Mouse (Mus musculus): ENCODE results near the gene Srek1. TPM values are rescaled to one million over a fixed set of nuclear protein-coding genes. Genes with fewer than 3 reads are reported as not detected.

Gene Srek1
- polyA plus RNA-seq (2015; fragmentation: Nextera tagmentation; extraction: Ambion mirVana), result 88.3 and 95.2 TPM in 2 replicates

DNA sequence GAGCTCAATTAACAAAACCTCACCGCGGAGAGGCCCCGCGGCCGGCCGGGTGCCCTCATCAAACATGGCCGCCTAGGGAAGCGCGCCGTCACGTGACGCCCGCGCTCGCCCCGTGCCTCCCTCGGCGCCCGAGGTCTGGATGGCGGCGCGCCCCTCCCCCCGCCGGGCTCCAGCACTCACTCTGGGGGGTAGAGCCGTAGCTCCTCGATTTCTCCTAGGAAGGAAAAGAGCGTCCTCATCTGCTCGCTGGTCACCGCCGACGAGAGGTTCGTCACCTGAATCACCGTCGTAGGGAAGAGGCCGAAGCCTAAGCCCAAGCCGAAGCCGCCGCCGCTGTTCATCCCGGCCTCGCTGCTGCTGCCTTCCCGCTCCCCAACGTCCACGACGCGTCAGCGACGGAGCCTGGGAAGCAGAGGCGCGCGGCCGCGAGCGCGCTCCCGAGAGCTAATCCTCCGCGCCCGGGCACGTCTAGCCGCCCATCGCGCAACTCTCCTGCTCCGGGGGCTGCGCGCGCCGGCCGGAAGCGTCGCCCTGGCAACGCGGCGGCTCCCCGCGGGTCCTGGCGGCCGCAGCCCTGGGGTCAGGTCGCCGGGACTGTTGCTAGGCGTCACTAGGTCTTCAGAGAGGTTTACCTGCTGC, at the start of gene Srek1:
TSS of gene Srek1 (minus strand) at position 490 of the 639 bp plus-strand sequence.
- WGBS, result under 1% methylated on average over 81 of the region's 81 CpGs
- Histone ChIP-seq H3K27ac (peak within 1 kb of the TSS; percentile 99), H3K36me3 (0 out of 2 replicates have a peak, but pooled peaks cover 4% of the 10 kb centered on the region), H3K4me2 (peak within 1 kb of the TSS; percentile 65), H3K9ac (peak within 1 kb of the TSS; percentile 91), H3K9me3 (replicated peaks) (no peaks in the 10 kb centered on the region), H3K4me1 (peaks cover 20% of the 10 kb centered on the region), H3K27me3 (no peaks in the 10 kb centered on the region), H3K4me3 (replicated peaks) (peak within 1 kb of the TSS; percentile 85)
- peak; percentile 97 for ATAC-seq (replicated peaks; ENCODE audit: low FRiP score)

GRCm38 (mm10) chr13:103822270-103822669, 47.9 kb upstream of the Srek1 start:
- 88% methylated on average over 1 of the region's 1 CpGs for WGBS
- Histone ChIP-seq H3K4me1 (no peaks in the 10 kb centered on the region), H3K4me2 (no peak overlapping the region), H3K9ac (no peak overlapping the region), H3K36me3 (peaks cover 60% of the 10 kb centered on the region), H3K9me3 (replicated peaks) (no peaks in the 10 kb centered on the region), H3K4me3 (replicated peaks) (no peak overlapping the region), H3K27me3 (no peaks in the 10 kb centered on the region), H3K27ac (no peak overlapping the region)
- ATAC-seq (replicated peaks; ENCODE audit: low FRiP score), result no peak

- Histone ChIP-seq H3K27me3 (no peaks in the 10 kb centered on the region), H3K4me1 (no peaks in the 10 kb centered on the region), H3K4me2 (no peak overlapping the region), H3K36me3 (peaks cover 69% of the 10 kb centered on the region), H3K9me3 (replicated peaks) (no peaks in the 10 kb centered on the region), H3K4me3 (replicated peaks) (no peak overlapping the region), H3K27ac (no peak overlapping the region), H3K9ac (no peak overlapping the region)
- 93% methylated on average over 5 of the region's 5 CpGs for WGBS
- ATAC-seq (replicated peaks; ENCODE audit: low FRiP score), result no peak
Observed at GRCm38 (mm10) chr13:103819377-103819776, 45.0 kb upstream of the Srek1 start.

- ATAC-seq (replicated peaks; ENCODE audit: low FRiP score), result no peak
Observed at GRCm38 (mm10) chr13:103817935-103818334, 43.5 kb upstream of the Srek1 start.

DNA sequence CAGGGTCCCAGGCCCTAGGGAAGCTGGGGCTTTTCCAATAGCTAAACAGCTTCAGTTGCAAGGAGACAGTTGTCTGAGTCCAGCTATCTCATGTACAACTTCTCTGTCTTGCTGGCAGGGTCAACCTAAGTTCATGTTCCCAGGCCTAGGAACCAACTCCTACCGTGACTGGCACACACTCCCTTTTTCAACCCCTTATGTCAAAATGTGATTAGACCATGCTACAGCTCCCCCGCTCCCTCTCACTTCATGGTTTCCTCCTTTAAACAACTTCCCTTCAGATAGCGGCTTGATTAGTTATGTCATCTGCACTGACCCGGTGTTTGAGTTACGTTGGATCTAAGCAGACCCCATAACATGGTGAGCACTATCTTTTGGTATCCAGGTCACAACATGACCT, 33.1 kb upstream of the Srek1 start:
- no peaks in the 10 kb centered on the region for H3K4me1 ChIP-seq
- no peak overlapping the region for H3K4me2 ChIP-seq
- H3K9me3 ChIP-seq (replicated peaks), result no peaks in the 10 kb centered on the region
- peaks cover 1% of the 10 kb centered on the region; the same call in 1 of the 2 replicates for H3K36me3 ChIP-seq
- WGBS, result 61% methylated on average over 5 of the region's 5 CpGs
- H3K9ac ChIP-seq, result no peak overlapping the region
- ATAC-seq (replicated peaks; ENCODE audit: low FRiP score), result no peak
- no peak overlapping the region for H3K4me3 ChIP-seq (replicated peaks)
- no peaks in the 10 kb centered on the region for H3K27me3 ChIP-seq
- H3K27ac ChIP-seq, result no peak overlapping the region

More at GRCm38 (mm10) chr13:103817935-103818334, 43.5 kb upstream of the Srek1 start:
- 97% methylated on average over 3 of the region's 3 CpGs for WGBS
- Histone ChIP-seq H3K9ac (no peak overlapping the region), H3K27ac (no peak overlapping the region), H3K36me3 (peaks cover 60% of the 10 kb centered on the region), H3K27me3 (no peaks in the 10 kb centered on the region), H3K4me1 (no peaks in the 10 kb centered on the region), H3K4me2 (no peak overlapping the region), H3K4me3 (replicated peaks) (no peak overlapping the region), H3K9me3 (replicated peaks) (no peaks in the 10 kb centered on the region)

GRCm38 (mm10) chr13:103806210-103806851, 31.9 kb upstream of the Srek1 start:
- no peak overlapping the region for H3K9ac ChIP-seq
- no peaks in the 10 kb centered on the region for H3K36me3 ChIP-seq
- H3K4me1 ChIP-seq, result no peaks in the 10 kb centered on the region
- H3K9me3 ChIP-seq (replicated peaks), result no peaks in the 10 kb centered on the region
- WGBS, result 53% methylated on average over 6 of the region's 6 CpGs
- no peak overlapping the region for H3K4me3 ChIP-seq (replicated peaks)
- H3K4me2 ChIP-seq, result no peak overlapping the region
- no peak overlapping the region for H3K27ac ChIP-seq
- no peaks in the 10 kb centered on the region for H3K27me3 ChIP-seq
- ATAC-seq (replicated peaks; ENCODE audit: low FRiP score), result no peak

GRCm38 (mm10) chr13:103803721-103804120, 29.3 kb upstream of the Srek1 start:
- ATAC-seq (replicated peaks; ENCODE audit: low FRiP score), result no peak
- Histone ChIP-seq H3K27me3 (no peaks in the 10 kb centered on the region), H3K9ac (no peak overlapping the region), H3K9me3 (replicated peaks) (no peaks in the 10 kb centered on the region), H3K4me2 (no peak overlapping the region), H3K4me3 (replicated peaks) (no peak overlapping the region), H3K4me1 (no peaks in the 10 kb centered on the region), H3K27ac (no peak overlapping the region), H3K36me3 (no peaks in the 10 kb centered on the region)
- WGBS, result 62% methylated on average over 5 of the region's 5 CpGs

DNA sequence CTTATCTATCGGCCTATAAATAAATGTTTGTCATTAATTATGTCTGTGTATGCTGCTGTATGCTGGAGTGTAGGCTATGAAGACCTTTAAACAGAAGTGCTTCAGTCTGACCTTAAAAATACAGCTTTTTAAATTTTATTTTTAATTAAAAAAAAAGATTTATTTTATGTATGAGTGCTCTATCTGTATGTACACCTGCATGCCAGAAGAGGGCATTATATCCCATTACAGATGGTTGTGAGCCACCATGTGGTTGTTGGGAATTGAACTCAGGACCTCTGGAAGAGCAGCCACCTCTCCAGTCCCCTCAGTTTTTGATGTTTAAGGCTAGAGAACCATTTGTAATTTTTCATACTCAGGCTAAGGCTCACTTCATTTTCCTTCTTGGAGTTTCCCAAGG, 26.6 kb upstream of the Srek1 start:
- Histone ChIP-seq H3K36me3 (no peaks in the 10 kb centered on the region), H3K27ac (no peak overlapping the region), H3K27me3 (no peaks in the 10 kb centered on the region), H3K4me2 (no peak overlapping the region), H3K9me3 (replicated peaks) (no peaks in the 10 kb centered on the region), H3K4me1 (no peaks in the 10 kb centered on the region), H3K4me3 (replicated peaks) (no peak overlapping the region), H3K9ac (no peak overlapping the region)
- no peak for ATAC-seq (replicated peaks; ENCODE audit: low FRiP score)
- 91% methylated on average over 1 of the region's 1 CpGs for whole genome bisulfite sequencing

- Histone ChIP-seq H3K27ac (no peak overlapping the region), H3K4me2 (no peak overlapping the region), H3K9ac (no peak overlapping the region), H3K36me3 (no peaks in the 10 kb centered on the region), H3K4me1 (no peaks in the 10 kb centered on the region), H3K9me3 (replicated peaks) (no peaks in the 10 kb centered on the region), H3K4me3 (replicated peaks) (no peak overlapping the region), H3K27me3 (no peaks in the 10 kb centered on the region)
- WGBS, result 52% methylated on average over 9 of the region's 9 CpGs
- ATAC-seq (replicated peaks; ENCODE audit: low FRiP score), result peak; percentile 78
Observed at GRCm38 (mm10) chr13:103794688-103795543, 20.5 kb upstream of the Srek1 start.

DNA sequence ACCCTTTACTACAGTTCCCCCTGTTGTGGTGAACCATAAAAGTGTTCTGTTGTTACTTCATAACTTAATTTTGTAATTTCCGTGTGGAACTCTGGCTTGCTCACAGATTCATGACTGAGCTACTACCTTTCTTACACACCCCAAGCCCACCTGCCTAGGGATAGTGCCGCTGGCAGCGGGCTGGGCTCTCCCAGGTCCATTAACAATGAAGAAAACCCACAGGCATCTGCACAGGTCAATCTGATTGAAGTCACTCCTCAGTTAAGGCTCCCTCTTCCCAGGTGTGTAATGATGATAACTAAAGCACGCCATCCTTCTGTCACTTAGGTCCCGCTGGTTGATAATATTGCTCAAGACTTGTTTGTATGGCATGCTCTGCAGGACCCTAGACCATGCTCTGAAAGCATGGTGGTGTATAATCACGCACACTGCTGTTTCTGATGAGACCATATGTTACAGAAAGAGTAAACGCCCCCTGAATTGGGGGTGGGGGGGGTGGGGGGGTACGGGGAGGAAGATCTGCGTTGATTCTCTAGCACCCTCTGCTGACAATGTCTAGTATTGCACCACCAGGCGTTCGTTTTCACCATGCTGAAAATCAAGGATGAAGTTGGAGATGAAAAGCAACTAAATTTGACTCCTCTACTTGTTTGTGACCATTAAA, 5.6 kb upstream of the Srek1 start:
- Histone ChIP-seq H3K27me3 (no peaks in the 10 kb centered on the region), H3K4me1 (no peaks in the 10 kb centered on the region), H3K9ac (no peak overlapping the region), H3K9me3 (replicated peaks) (no peaks in the 10 kb centered on the region), H3K27ac (no peak overlapping the region), H3K4me3 (replicated peaks) (no peak overlapping the region), H3K36me3 (no peaks in the 10 kb centered on the region), H3K4me2 (no peak overlapping the region)
- WGBS, result 34% methylated on average over 11 of the region's 11 CpGs
- ATAC-seq (replicated peaks; ENCODE audit: low FRiP score), result no peak

GRCm38 (mm10) chr13:103777126-103777525, 2.7 kb upstream of the Srek1 start:
- H3K4me1 ChIP-seq, result peaks cover 10% of the 10 kb centered on the region
- 69% methylated on average over 8 of the region's 8 CpGs for WGBS
- no peak overlapping the region for H3K9ac ChIP-seq
- H3K36me3 ChIP-seq, result no peaks in the 10 kb centered on the region
- no peak for ATAC-seq (replicated peaks; ENCODE audit: low FRiP score)
- H3K27ac ChIP-seq, result no peak overlapping the region
- no peak overlapping the region for H3K4me3 ChIP-seq (replicated peaks)
- H3K4me2 ChIP-seq, result no peak overlapping the region
- H3K9me3 ChIP-seq (replicated peaks), result no peaks in the 10 kb centered on the region
- H3K27me3 ChIP-seq, result no peaks in the 10 kb centered on the region
